Mouse (Mus musculus): ENCODE measurements around the gene Smg7.
A peak's percentile ranks its signal among the peaks of the same experiment; 100 is the strongest.
"Not testable (repeated sequence)": the region's sequence is repeated elsewhere in the genome, so short reads cannot be mapped to it uniquely, and the experiment has no call there.

The Smg7 gene

DNA sequence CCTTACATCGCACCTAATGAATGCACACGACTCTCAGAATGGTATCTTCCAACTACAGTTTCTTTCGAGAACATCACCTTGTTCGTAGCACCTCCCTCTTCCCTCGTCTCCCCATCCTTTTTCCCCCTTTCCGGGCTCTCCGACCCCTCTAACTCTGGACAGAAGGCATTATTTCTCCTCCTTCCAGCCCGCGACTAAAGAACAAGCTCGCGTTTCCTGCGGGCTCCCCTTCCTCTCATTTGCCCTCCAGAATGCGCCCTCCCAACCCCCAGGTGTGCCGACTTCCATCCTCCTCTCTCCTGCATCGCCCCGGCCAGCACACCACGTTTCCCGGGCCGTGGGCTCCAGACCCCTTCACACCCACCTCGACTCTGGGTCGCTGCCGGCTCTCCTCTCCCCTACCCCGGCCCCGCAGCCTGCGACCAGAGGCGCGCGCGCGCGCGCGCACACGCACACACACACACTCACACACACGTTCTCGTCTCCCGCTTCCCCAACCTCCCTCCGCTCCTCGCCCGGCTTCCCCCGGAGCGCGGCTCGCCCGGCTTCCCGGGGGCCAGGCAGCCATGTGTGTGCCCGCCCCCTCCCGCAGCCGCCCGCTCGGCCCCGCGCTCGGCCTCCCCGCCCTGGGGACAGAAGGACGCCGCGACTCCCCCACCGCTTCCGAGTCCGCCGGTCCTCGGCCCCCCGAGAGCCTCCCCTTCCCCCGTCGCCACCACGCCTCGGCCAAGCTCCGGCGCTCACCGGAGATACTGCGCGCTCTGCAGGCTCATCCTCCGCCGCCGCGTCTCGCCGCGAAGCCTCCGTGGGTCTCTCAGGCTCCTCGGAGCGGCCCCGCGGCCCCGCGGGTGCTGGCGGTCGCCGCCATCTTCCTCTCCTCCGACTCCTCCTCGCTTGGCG is at the start of gene Smg7:
Gene Smg7, minus strand, starts transcription at position 882 of the 900 bp plus-strand sequence.
- peak; percentile 54 for DNase-seq (ENCODE audit: low read depth, low spot score)

- DNase-seq (ENCODE audit: low read depth, low spot score), result peak; percentile 97
Observed at GRCm38 (mm10) chr1:152942977-152943376, 40.5 kb upstream of the Smg7 start.

GRCm38 (mm10) chr1:152936365-152936764 is 33.9 kb upstream of the Smg7 start:
- no peak for DNase-seq (ENCODE audit: low read depth, low spot score)

DNA sequence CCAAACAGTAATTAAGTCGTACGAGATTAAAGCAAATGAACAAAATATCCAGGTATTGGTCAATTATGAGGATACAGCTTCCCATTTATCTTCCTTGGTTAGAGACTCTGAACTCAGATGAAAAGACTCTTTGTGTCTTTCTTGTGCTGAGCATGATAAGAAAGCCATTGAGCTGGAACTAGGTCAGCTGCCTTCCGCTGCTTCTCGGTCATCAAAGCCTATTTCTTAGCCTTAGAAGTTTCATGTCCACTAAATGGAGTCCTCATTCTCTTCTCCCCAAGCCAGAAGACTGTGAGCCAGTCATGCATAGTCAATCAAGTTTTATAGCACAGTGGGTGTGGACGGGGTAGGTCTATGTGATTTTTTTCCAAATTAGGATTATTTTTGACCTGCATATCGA is 33.0 kb upstream of the Smg7 start:
- no peak for DNase-seq (ENCODE audit: low read depth, low spot score)

DNA sequence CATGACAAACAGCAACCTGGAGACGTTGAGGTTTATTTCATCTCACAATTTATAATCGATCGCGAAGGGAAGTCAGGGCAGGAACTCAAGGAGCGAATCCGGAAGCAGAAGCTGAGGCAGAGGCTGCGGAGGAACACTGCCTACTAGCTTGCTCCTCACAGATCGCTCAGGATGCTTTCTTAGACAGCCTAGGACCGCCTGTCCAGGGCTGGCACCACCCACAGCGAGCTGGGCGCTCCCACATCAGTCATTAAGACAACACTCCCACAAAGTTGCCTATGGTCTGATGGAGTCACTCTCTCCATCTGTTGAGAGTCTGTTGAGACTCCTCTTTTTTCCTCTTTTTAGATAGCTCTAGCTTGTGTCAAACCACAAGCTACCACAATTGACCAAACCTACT is 31.5 kb upstream of the Smg7 start:
- peak; percentile 62 for DNase-seq (ENCODE audit: low read depth, low spot score)

GRCm38 (mm10) chr1:152921786-152922185 is 19.3 kb upstream of the Smg7 start:
- no peak for DNase-seq (ENCODE audit: low read depth, low spot score)

GRCm38 (mm10) chr1:152917626-152918025 is 15.2 kb upstream of the Smg7 start:
- peak; percentile 90 for DNase-seq (ENCODE audit: low read depth, low spot score)

DNA sequence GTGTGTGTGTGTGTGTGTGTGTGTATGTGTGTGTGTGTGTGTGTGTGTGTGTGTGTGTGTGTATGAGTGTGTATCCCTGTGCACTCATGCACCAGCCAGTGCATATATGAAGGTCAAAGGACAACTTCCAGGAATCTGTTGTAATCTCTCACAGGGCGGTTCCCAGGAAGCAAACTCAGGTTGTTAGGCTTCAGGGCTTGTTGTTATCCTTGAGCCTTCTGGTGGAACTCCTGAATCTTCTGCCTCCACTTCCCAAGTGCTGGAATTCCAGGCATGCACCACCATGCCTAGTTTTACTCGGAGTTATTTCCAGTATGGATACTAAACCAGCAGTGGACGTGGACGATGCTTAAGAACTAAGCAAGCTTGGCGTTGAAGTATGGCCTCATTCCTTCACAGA is 14.5 kb upstream of the Smg7 start:
- DNase-seq (ENCODE audit: low read depth, low spot score), result peak; percentile 95

DNA sequence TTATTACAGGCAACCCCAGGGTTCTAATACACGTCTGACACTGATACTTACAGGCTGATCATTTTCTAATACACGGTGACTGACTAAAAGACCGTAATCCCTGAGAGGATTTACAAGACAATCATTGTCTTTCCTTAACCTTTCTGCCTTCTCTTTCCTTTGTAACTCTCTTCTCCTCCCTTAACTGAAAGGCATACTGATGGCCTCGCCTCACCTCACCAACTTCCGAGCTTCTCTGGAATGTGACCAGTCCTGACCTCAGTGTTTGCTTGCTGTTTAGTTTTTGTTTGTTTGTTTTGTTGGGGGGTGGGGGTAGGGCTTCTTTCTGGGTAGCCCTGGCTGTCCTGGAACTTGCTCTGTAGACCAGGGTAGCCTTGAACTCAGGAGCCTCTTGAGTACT is 13.3 kb upstream of the Smg7 start:
- peak; percentile 99 for DNase-seq (ENCODE audit: low read depth, low spot score)

- no peak for DNase-seq (ENCODE audit: low read depth, low spot score)
Observed at GRCm38 (mm10) chr1:152913483-152914460, 11.3 kb upstream of the Smg7 start.

- peak; percentile 90 for DNase-seq (ENCODE audit: low read depth, low spot score)
Observed at GRCm38 (mm10) chr1:152904469-152904868, 2.0 kb upstream of the Smg7 start.

DNA sequence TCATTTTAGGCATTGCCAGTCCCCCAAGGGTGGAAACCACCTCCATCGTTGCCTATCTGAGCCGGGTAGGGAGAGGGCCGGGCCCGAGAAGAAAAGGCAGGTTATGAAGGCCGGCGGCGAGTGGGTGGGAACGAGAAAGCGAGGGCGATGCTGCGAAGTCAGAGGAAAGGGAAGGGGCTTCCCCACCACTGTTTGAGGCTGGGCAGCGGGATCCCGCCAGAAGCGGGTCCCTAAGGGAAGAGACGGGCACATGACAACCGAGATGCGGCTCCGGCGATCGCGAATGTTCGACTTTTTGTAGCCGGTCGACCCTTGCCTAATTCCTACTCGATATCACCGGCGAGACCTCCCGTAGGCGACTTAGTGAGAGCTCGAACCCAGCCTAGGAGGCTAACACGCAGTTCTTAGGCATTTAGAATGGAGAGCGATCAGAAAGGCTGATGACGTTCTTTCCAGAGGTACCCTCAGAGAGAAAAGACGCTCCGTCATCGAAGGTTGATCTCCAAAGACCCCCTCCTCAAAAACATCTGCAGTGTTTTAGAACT is 1.2 kb upstream of the Smg7 start:
- no peak for DNase-seq (ENCODE audit: low read depth, low spot score)

DNA sequence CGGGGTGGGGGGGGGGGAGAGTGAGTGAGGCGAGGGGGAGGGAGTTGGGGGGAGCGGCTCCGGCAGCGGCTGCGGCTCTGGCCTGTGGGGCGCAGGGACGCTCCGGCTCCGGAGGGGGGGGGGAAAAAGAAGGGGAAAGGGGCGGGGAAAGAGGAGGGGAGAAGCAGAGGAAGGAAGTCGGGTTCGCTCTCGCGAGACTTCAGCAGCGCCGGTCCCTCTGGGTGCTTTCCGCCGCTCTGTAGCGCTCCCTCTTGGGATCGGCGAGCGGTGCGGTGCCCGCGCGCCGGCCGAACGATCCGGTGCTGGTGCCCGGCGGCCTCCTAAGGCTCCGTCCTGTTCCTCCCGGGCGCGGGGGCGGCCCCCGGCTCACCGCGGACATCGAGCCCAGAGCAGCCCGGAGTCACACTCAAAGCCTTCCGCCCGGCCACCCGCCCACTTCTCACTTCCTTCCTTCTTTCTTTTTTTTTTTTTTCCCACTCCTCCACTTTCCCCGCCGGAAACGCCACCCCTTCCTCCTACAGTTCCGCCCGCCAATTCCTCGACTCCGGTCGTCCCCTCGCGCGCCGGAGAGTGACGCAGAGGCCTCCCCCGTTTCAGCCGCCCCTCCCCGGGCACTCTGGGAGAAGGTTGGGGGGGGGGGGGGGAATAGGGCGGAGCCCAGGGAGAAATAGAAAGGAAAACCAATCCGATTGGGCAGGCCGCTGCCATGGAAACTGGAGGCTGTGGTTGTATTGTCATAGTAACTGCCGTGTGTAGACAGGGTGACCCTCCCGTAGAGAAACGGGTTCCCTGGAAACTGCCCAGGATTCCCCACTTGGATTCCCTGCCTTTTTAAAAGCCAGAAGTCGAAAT is 445 bp upstream of the Smg7 start:
- DNase-seq (ENCODE audit: low read depth, low spot score), result peak; percentile 99

DNA sequence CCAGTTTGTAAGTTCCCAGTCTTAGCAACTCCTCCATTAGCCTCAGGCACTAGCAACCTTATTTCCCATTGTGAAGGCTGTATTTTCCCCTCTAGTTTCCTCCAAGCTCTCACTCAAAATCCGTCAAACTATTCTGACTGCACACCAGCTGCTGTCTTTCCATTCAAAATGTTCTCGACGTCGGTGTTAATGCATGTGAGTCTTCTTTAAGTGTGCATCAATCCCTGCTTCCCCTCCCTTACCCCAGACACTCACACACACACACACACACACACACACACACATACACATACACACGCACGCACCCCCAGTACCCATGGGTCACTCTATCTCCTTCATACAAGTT is 1.1 kb downstream of the Smg7 start:
- DNase-seq (ENCODE audit: low read depth, low spot score), result no peak

DNA sequence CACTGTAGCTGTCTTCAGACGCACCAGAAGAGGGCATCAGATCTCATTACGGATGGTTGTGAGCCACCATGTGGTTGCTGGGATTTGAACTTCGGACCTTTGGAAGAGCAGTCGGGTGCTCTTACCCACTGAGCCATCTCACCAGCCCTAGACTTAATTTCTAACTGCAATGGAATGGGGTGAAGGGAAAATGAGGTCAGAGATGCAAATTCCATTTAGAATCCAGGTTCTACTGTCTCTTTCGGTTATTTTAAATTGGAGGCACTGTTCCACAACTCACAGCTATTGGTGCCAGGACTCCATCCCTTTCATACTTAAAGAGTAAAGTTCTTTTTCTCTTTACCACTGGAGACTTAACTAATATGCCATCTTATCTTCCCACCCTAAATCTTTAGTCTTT is 14.4 kb downstream of the Smg7 start:
- not testable (repeated sequence) for DNase-seq (ENCODE audit: low read depth, low spot score)

DNA sequence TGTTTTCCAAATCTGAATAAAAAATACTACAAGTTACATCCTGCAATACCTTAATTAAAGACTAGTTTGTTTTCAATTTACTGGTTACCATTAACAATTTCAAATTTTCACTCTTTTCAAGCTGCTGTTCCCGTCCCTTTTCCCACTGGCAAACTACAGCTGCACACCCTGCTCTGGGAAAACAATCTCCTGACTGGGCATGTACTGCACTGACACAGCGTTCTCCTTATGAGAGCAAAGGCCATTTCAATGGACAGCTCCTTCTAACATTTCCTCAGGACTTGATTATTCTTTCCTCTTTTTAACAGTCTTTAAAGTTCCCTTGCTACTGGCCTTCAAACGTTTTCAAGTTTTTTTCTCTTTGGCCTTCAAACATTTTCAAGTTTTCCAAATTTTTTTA is 31.4 kb downstream of the Smg7 start:
- no peak for DNase-seq (ENCODE audit: low read depth, low spot score)

DNA sequence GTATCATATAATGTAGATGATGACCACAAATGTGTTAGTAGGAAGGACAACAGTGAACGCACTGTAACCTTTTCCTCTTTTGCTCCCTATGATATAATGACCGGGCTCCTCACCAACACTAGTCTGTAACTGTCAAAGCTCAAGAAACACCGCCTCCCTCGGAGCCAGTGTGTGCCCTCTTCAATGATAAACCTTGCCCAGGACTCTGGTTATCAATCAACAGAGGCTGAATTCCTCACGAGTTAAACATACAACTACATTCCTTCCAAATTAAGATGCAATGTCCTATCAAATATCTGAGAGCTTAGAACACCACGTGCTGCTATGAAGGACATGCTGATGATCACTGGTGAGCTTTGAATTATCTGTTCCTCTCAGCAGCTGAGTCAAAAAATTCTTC is 32.5 kb downstream of the Smg7 start:
- DNase-seq (ENCODE audit: low read depth, low spot score), result no peak

GRCm38 (mm10) chr1:152846856-152847255 is 55.6 kb downstream of the Smg7 start:
- no peak for DNase-seq (ENCODE audit: low read depth, low spot score)

- peak; percentile 90 for DNase-seq (ENCODE audit: low read depth, low spot score)
Observed at GRCm38 (mm10) chr1:152845211-152845730, 57.2 kb downstream of the Smg7 start.

DNA sequence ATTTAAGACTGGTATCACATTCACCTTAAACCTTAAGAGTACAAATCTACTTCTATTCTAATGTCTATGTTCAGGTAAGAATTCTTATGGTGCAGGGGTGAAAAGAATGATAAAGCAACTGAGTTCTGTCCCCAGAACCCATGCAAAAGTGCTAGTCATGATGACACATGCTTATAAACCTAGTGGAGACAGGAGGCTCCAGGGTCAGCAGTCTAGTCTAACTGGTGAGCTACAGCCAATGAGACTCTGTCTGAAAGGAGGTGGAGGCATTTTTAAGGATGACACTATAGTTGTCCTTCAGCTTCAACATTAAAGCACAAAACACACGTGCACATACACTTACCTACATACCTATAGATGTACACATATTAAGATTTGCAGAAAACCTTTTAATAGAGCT is 57.8 kb downstream of the Smg7 start:
- DNase-seq (ENCODE audit: low read depth, low spot score), result no peak

- no peak for DNase-seq (ENCODE audit: low read depth, low spot score)
Observed at GRCm38 (mm10) chr1:152841057-152841456, 61.4 kb downstream of the Smg7 start.
